Mouse (Mus musculus) midbrain, postnatal 0 days (tissue): ENCODE measurements around the gene Alg9. TPM values are rescaled to one million over a fixed set of nuclear protein-coding genes. Genes with fewer than 3 reads are reported as not detected.

ENCODE experiments used
- ATAC-seq: fragments of 200-750 bp; cut with Nextera tagmentation; 2 replicates; pipeline ENCODE4 v1.8.0; 2017; ENCODE audit warnings: moderate number of reproducible peaks, mild to moderate bottlenecking, moderate TSS enrichment, moderate library complexity; ENCODE audit not compliant: low FRiP score
- DNase-seq: peaks from one replicate; pipeline ENCODE4 v3.0.0-alpha.2; 2015; ENCODE audit warnings: low spot score
- H3K27ac ChIP-seq: fragments of 300-500 bp; sonication (generic); 2 replicates; pipeline ENCODE4 v1.5.1; 2014; ENCODE audit warnings: low read depth, mild to moderate bottlenecking, low read length, mixed read lengths
- H3K27me3 ChIP-seq: fragments of 300-500 bp; sonication (generic); 2 replicates; pipeline ENCODE4 v1.6.1; 2014; ENCODE audit warnings: low read length, control low read depth, mixed read lengths; ENCODE audit not compliant: insufficient read depth
- H3K36me3 ChIP-seq: fragments of 300-500 bp; sonication (generic); 2 replicates; pipeline ENCODE4 v1.6.1; 2014; ENCODE audit warnings: low read length, control low read depth, mixed read lengths; ENCODE audit not compliant: insufficient read depth
- H3K4me1 ChIP-seq: fragments of 300-500 bp; sonication (generic); 2 replicates; pipeline ENCODE4 v1.6.1; 2014; ENCODE audit warnings: mild to moderate bottlenecking, control low read depth, antibody characterized with exemption, low read length, mixed read lengths; ENCODE audit not compliant: insufficient read depth
- H3K4me2 ChIP-seq: fragments of 300-500 bp; sonication (generic); 2 replicates; pipeline ENCODE4 v1.6.1; 2014; ENCODE audit warnings: low read depth, mild to moderate bottlenecking, low read length, mixed read lengths; ENCODE audit not compliant: poor library complexity, severe bottlenecking
- H3K4me3 ChIP-seq: fragments of 300-500 bp; sonication (generic); 2 replicates; pipeline ENCODE4 v1.5.1; 2014; ENCODE audit warnings: low read depth, mild to moderate bottlenecking, low read length, moderate library complexity
- H3K9ac ChIP-seq: fragments of 300-500 bp; sonication (generic); replicated peaks from 2 replicates; pipeline ENCODE4 v1.6.1; 2014; ENCODE audit warnings: mild to moderate bottlenecking, low read length, moderate library complexity, mixed read lengths; ENCODE audit not compliant: poor library complexity, severe bottlenecking
- H3K9me3 ChIP-seq: fragments of 300-500 bp; sonication (generic); 2 replicates; pipeline ENCODE4 v1.6.1; 2016; ENCODE audit warnings: low read length, control low read depth
- CTCF ChIP-seq: IDR thresholded peaks from 2 replicates; pipeline ENCODE4 v1.5.1; 2016; ENCODE audit warnings: antibody characterized with exemption, mild to moderate bottlenecking
- WGBS: fragments of 180-500 bp; shearing (Covaris S2); extraction: QIAGEN DNeasy Blood & Tissue Kit; methylation state at CpG from one replicate; pipeline ENCODE4 v1.1.7; 2014; 5-methylcytosine and 5-hydroxymethylcytosine counted together
- polyA plus RNA-seq: library from polyadenylated mRNA; unstranded; fragments of >200 nt; fragmentation: Nextera tagmentation; extraction: Ambion mirVana; gene quantifications from 2 replicates; pipeline ENCODE4 v1.2.1, GENCODE M21; 2015
- total RNA-seq: library from RNA; depleted of rRNA; stranded (reverse); fragments of >200 nt; gene quantifications from 2 replicates; pipeline ENCODE4 v1.2.3, GENCODE M21; 2014

Alg9 gene
- total and polyA plus RNA-seq, 2 experiments from 2014 or later: 57.3 to 106 TPM

DNA sequence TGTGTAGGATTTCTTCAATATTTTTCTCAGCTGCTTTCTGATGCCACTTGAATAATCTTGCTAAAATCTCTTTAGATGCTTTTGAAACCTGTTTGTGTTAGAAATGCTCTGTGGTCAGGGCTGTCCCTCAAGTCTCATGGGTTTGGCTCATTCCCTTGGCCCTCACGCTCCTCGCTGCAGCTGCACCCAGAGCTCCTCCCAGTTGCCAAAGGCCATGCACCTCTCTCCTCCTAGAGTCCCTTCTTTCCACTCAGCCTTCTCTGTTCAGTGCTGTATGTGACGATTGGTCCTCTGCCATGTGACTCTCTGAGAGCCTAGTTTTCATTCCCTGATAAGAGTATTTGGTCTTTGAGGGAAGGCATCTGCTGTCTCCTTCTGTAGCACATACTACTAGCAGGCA is 102.6 kb downstream of the Alg9 start:
- no peaks in the 10 kb centered on the region for H3K9me3 ChIP-seq
- H3K9ac ChIP-seq: no peak overlapping the region
- TF ChIP-seq CTCF: no peak
- no peaks in the 10 kb centered on the region for H3K27me3 ChIP-seq
- H3K36me3 ChIP-seq: peaks cover 21% of the 10 kb centered on the region
- DNase-seq (no peak), ATAC-seq (no peak)
- no peak overlapping the region for H3K4me2 ChIP-seq
- no peak overlapping the region for H3K4me3 ChIP-seq
- H3K4me1 ChIP-seq: no peaks in the 10 kb centered on the region
- no peak overlapping the region for H3K27ac ChIP-seq
- 87% methylated on average over 3 of the region's 3 CpGs for WGBS

DNA sequence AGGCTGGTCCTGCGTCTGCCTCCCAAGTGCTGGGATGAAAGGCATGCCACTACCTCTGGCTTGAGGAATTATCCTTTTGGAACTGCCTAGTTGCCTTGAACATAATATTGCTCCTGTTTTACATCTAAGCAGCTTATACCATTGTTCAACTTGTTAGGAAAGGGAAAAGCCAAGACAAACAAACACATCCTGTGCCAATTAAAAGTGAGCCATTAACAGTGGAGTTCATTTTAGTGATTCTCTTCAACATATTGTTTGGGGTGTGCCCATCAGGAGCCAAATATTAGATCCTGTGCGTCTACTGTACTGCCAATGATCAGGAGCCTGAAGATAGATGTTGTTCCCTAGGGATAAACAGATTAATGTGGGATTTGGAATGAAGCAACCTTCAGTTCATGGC is 107.4 kb downstream of the Alg9 start:
- no peak for TF ChIP-seq CTCF
- Histone ChIP-seq H3K4me1 (peaks cover 4% of the 10 kb centered on the region; the same call in 1 of the 2 replicates), H3K4me2 (no peak overlapping the region), H3K9ac (no peak overlapping the region), H3K9me3 (no peaks in the 10 kb centered on the region), H3K27me3 (no peaks in the 10 kb centered on the region), H3K36me3 (peaks cover 13% of the 10 kb centered on the region; the same call in 1 of the 2 replicates), H3K4me3 (no peak overlapping the region), H3K27ac (no peak overlapping the region)
- WGBS: 83% methylated on average over 2 of the region's 2 CpGs
- DNase-seq (no peak), ATAC-seq (no peak)

DNA sequence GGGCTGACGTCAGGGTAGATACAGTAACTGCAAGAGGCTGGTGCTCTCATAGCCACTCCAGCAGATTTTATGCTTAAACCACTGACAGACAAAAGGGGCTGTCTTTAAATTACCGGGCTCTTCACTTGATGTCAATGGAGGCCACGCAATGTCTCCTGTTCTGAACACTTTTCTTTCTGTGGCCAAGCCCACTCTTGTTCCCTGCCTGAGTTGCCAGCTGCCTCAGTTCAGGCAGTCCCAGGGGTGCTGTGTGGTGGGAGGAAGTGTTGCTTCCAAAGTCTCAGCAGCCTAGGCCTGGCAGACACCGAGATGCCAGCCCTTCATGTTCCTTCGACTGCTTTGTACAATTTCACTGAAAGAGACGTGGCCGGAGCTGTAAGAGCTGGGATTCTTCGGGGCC is 109.3 kb downstream of the Alg9 start:
- H3K4me3 ChIP-seq: no peak overlapping the region
- TF ChIP-seq CTCF: no peak
- peaks cover 4% of the 10 kb centered on the region; the same call in 1 of the 2 replicates for H3K4me1 ChIP-seq
- no peak overlapping the region for H3K9ac ChIP-seq
- H3K36me3 ChIP-seq: peaks cover 15% of the 10 kb centered on the region; the same call in 1 of the 2 replicates
- no peaks in the 10 kb centered on the region for H3K9me3 ChIP-seq
- ATAC-seq (no peak), DNase-seq (peak; percentile 7)
- WGBS: 87% methylated on average over 8 of the region's 8 CpGs
- no peak overlapping the region; the same call in 1 of the 2 replicates for H3K27ac ChIP-seq
- no peaks in the 10 kb centered on the region for H3K27me3 ChIP-seq
- H3K4me2 ChIP-seq: no peak overlapping the region

DNA sequence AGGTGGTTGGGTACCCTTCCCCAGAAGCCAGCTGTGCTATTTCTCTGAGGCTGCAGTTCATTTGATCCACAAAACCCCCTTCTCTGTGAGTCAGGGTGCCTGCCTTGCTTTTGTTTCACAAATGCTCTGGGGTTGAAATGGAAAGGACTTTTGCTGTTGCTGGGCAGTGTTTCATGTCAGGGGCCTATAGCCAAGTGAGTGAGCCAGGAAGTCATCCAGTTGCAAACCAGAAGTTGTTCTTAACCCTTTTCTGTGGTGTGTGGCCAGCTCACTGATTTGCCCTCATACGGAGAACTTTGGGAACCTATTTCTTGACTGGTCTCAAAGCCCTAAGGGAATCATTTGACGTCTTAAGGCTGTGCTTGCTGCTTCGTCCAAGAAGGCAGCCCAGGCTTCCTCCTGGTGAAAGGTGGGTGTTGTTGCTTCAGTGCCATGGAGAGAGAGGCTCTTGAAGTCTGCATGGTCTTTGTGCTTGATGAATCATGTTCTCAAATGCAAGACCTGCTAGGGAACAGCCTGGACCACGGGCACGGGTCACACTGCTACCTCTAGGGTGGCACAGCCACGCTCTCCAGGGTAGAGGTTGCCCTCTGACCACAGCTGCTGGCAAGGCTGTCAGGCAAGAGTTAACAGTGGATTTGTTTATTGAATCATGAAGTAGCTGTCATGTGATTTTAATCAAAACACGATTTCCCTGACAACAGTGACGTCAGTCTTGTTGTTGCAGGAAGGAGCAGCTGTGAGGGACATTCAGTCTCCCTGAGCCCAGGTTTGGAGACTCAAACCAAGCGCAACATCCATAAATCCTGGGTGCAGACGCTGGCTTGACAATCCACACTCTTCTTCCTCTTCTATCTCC is 110.2 kb downstream of the Alg9 start:
- Histone ChIP-seq H3K9ac (no peak overlapping the region), H3K9me3 (no peaks in the 10 kb centered on the region), H3K27me3 (no peaks in the 10 kb centered on the region), H3K36me3 (peaks cover 11% of the 10 kb centered on the region; the same call in 1 of the 2 replicates), H3K27ac (0 out of 2 replicates have a peak overlapping the region, but pooled peaks have one; percentile 38), H3K4me2 (no peak overlapping the region), H3K4me3 (no peak overlapping the region), H3K4me1 (peaks cover 4% of the 10 kb centered on the region; the same call in 1 of the 2 replicates)
- no peak for TF ChIP-seq CTCF
- DNase-seq (peak; percentile 75), ATAC-seq (no peak)
- 71% methylated on average over 10 of the region's 10 CpGs for WGBS

DNA sequence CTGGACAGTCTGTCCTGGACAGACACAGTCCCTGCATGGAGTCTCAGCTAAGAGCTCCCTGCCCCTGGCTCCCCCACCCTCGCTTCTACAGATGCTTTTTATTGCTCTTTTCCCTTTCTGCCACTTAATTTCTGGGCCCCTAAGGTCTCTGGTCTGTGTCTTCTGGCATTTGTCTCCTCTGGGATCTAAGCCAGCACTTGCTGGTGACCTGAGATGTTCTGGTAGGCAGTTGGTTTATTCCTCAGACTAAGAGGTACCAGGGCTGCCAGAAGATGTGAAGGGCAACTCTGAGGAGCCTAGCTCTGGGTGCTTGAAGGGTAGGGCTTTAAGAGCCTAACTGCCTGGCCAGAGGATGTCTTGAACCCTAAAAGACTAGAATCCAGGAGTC is 110.8 kb downstream of the Alg9 start:
- peaks cover 11% of the 10 kb centered on the region; the same call in 1 of the 2 replicates for H3K36me3 ChIP-seq
- H3K27me3 ChIP-seq: no peaks in the 10 kb centered on the region
- H3K9ac ChIP-seq: no peak overlapping the region
- H3K4me1 ChIP-seq: peaks cover 4% of the 10 kb centered on the region; the same call in 1 of the 2 replicates
- peak overlapping the region; percentile 38; the same call in 1 of the 2 replicates for H3K27ac ChIP-seq
- TF ChIP-seq CTCF: no peak
- no peaks in the 10 kb centered on the region for H3K9me3 ChIP-seq
- DNase-seq: no peak
- no peak overlapping the region for H3K4me3 ChIP-seq
- no peak overlapping the region for H3K4me2 ChIP-seq
- 62% methylated on average over 1 of the region's 1 CpGs for WGBS
- no peak for ATAC-seq

DNA sequence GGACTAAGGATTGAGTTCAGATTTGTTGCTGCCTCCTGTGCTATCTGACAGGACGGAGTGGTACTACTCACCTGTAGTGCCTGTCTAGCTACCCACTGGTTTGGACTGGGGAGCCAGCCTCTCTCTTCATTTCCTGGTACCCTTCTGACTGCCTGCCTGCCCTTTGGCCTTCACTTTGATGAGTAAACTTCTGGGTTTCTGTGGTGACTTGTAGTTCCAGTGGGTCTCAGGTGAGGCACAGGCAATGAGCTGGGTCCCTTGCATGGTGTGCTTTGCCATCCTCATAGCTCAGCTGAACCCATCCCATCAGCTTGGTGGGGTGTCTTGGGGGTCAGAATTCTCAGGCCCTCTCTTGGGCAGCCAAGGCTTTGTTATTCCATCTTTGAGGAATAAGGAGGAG is 112.1 kb downstream of the Alg9 start:
- H3K4me3 ChIP-seq: no peak overlapping the region
- no peak overlapping the region for H3K27ac ChIP-seq
- no peak overlapping the region for H3K4me2 ChIP-seq
- H3K4me1 ChIP-seq: peaks cover 4% of the 10 kb centered on the region; the same call in 1 of the 2 replicates
- TF ChIP-seq CTCF: no peak
- H3K9ac ChIP-seq: no peak overlapping the region
- 87% methylated on average over 1 of the region's 1 CpGs for WGBS
- no peak for DNase-seq
- H3K36me3 ChIP-seq: peaks cover 12% of the 10 kb centered on the region; the same call in 1 of the 2 replicates
- no peaks in the 10 kb centered on the region for H3K27me3 ChIP-seq
- H3K9me3 ChIP-seq: no peaks in the 10 kb centered on the region
- no peak for ATAC-seq
